Mouse (Mus musculus): ENCODE measurements around the gene Eri3.

Eri3 gene

GRCm38 (mm10) chr4:117630053-117630670 is 80.0 kb downstream of the Eri3 start:
- no peak for DNase-seq

- DNase-seq, result no peak
Observed at GRCm38 (mm10) chr4:117633527-117633926, 83.4 kb downstream of the Eri3 start.

GRCm38 (mm10) chr4:117634642-117635041 is 84.5 kb downstream of the Eri3 start:
- DNase-seq, result no peak

GRCm38 (mm10) chr4:117636152-117636551 is 86.0 kb downstream of the Eri3 start:
- no peak for DNase-seq

GRCm38 (mm10) chr4:117636891-117637613 is 86.9 kb downstream of the Eri3 start:
- no peak for DNase-seq

- no peak for DNase-seq
Observed at GRCm38 (mm10) chr4:117640925-117641703, 90.9 kb downstream of the Eri3 start.

GRCm38 (mm10) chr4:117641804-117642203 is 91.6 kb downstream of the Eri3 start:
- DNase-seq, result no peak

GRCm38 (mm10) chr4:117645031-117645435 is 94.9 kb downstream of the Eri3 start:
- no peak for DNase-seq

GRCm38 (mm10) chr4:117645859-117646258 is 95.7 kb downstream of the Eri3 start:
- DNase-seq, result no peak

GRCm38 (mm10) chr4:117646496-117646895 is 96.3 kb downstream of the Eri3 start:
- no peak for DNase-seq

- DNase-seq, result no peak
Observed at GRCm38 (mm10) chr4:117646926-117647755, 97.0 kb downstream of the Eri3 start.

- no peak for DNase-seq
Observed at GRCm38 (mm10) chr4:117651626-117652101, 101.5 kb downstream of the Eri3 start.

GRCm38 (mm10) chr4:117652727-117653126 is 102.6 kb downstream of the Eri3 start:
- DNase-seq, result no peak

- DNase-seq, result no peak
Observed at GRCm38 (mm10) chr4:117654016-117654702, 104.0 kb downstream of the Eri3 start.

- DNase-seq, result no peak
Observed at GRCm38 (mm10) chr4:117654703-117655499, 104.7 kb downstream of the Eri3 start.

- no peak for DNase-seq
Observed at GRCm38 (mm10) chr4:117655500-117655863, 105.3 kb downstream of the Eri3 start.

- no peak for DNase-seq
Observed at GRCm38 (mm10) chr4:117656961-117657360, 106.8 kb downstream of the Eri3 start.

GRCm38 (mm10) chr4:117657646-117658045 is 107.5 kb downstream of the Eri3 start:
- DNase-seq, result no peak

- peak; percentile 14 for DNase-seq
Observed at GRCm38 (mm10) chr4:117658582-117659444, 108.6 kb downstream of the Eri3 start.

GRCm38 (mm10) chr4:117660001-117660400 is 109.8 kb downstream of the Eri3 start:
- DNase-seq, result no peak

Measured in thymus, postnatal 25 days (tissue).